Mouse (Mus musculus): Measurements from ENCODE around the gene Casz1. TPM values are rescaled to one million over a fixed set of nuclear protein-coding genes. Genes with fewer than 3 reads are reported as not detected.

The Casz1 gene
- total RNA-seq, 2 experiments from 2014 or later, result 0.88 to 1.1 TPM

- no peak for DNase-seq (ENCODE audit: low spot score in 2 of 2)
Measured at GRCm38 (mm10) chr4:148872783-148873182, 68.6 kb downstream of the Casz1 start.

DNA sequence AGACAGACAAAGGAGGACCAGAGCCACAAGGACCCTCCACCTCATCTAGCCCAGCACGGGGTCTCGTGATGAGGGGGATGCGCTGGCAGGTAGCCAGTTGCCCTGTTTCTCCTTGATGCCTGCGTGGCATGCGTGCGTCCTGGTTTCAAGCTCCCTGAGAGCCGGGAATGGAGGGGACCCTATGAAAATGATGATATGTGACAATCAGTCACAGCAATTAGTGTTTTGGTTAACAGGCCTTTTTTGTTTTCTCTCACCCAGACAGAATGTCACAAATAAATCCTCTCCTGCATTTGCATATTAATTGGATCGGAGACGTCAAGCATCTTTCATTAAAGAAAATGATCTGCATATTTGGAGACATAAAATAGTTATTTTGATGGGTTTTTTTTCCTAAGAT lies 71.9 kb downstream of the Casz1 start:
- no peak for DNase-seq (ENCODE audit: low spot score in 2 of 2)

GRCm38 (mm10) chr4:148876867-148877266 lies 72.6 kb downstream of the Casz1 start:
- DNase-seq (ENCODE audit: low spot score in 2 of 2), result no peak

DNA sequence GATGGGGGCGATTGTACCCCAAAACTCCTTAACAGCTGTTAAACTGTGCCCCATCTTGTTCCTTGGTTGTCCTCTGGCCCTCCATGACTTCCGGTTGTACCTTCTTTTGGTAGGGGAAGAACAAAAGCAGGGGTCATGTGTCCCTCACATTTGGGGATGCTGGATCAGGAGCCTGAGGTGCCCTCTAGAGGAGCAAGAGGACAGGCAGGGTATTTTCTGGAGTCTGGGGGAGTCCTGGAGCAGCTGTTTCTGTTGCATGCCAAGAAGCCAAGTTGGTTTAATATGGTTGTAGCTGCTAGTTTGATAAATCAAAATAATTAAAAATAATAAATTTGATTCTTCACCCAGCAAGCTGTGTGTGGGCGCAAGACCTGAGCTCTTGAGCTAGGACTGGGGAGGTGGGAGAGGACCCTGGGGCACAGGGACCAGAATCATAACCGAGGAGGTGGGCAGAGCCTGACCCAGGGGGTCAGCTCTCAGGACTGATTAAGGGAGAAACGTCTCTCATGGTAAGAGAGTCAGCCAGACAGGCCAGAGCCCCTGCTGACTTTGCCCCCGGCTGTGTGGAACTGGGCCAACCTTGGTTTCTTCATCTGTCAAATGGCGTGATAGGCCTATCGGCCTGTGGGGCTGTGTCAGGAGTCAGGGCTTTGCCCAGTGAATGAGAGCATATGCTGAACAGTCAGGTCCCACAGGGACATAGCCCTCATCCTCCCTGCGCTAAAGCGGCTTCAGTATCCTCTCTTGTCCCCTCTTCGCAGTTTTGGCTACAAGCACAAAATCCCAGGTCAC lies 74.2 kb downstream of the Casz1 start:
- DNase-seq (ENCODE audit: low spot score in 2 of 2), result no peak

GRCm38 (mm10) chr4:148878984-148879610 lies 74.9 kb downstream of the Casz1 start:
- DNase-seq (ENCODE audit: low spot score in 2 of 2), result no peak

DNA sequence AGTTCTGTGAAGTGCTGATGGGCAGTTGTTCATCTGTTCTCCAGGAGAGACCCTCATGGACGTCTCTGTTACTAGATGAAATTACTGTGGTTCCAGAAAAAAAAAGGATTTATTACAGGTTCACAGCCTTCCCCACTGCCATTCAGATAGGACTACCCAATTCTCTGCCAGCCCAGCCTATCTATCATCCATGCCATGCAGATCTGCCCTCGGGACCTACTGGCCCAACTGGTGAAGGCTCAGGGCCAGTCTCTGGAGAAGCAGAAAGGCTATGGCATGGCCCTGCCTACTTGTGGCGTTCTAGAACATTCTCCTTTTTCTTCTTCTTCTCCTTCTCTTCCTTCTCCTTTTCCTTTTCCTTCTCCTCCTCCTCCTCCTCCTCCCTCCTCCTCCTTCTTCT lies 75.4 kb downstream of the Casz1 start:
- DNase-seq (ENCODE audit: low spot score in 2 of 2), result no peak

DNA sequence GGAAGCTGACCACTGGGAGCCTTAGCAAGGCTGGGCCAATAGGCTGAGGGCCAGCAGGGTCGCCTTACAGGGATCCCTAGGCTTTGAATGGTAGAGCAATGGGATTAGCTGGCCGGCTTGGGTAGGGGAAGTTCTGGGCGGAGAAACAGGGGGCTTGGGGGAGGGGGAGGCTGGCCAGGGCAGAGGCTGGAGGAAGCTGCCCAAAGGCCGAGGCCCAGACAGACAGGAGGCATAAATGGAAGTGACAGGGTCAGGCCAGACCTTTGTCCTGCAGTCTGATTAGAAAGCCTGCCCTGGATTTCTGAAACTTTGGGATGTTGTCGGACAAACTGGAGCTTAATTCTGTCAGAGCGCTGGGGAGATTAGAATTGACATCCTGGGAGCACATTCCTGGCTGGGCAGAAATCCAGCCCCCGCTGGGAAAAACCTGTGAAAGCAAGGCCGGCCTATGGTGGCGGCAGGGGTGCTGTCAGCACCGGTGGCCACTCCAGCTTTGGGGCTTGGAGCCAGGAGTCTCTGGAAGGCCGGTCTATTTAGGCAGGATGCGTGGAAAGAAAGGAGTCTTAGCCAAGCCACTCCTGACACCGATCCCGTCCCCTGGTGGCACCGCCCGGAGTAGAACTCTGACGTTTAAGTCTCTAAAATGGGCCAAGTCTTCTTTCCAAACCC lies 76.9 kb downstream of the Casz1 start:
- no peak for DNase-seq (ENCODE audit: low spot score in 2 of 2)

GRCm38 (mm10) chr4:148881838-148882237 lies 77.6 kb downstream of the Casz1 start:
- DNase-seq (ENCODE audit: low spot score in 2 of 2), result no peak

DNA sequence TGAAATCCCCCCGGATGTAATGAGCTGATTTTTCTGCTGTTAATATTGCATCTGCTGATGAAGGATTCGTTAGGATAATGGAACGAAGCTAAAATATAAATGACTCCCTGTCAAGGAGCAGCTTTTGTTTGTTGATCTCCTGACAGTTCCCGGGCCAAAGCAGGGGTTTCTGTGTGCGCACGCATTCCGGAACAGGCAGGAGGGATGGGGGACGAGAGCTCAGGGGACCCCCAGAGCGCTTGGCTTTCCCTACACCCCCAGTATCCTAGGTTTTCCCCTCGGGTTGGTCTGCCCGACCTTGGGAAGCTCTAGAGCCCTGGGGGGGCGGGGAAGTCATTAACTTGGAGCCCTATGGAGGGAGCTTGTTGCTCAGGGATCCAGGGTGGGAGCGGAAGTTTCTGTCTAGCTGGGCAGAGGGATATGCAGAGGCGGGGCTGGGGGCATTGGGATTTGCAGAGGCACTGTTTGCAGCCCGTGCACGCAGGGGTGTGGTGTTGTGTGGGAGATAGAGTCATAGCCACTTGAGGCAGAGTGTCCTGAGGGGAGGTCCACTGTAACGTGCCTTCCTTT lies 78.2 kb downstream of the Casz1 start:
- no peak for DNase-seq (ENCODE audit: low spot score in 2 of 2)

DNA sequence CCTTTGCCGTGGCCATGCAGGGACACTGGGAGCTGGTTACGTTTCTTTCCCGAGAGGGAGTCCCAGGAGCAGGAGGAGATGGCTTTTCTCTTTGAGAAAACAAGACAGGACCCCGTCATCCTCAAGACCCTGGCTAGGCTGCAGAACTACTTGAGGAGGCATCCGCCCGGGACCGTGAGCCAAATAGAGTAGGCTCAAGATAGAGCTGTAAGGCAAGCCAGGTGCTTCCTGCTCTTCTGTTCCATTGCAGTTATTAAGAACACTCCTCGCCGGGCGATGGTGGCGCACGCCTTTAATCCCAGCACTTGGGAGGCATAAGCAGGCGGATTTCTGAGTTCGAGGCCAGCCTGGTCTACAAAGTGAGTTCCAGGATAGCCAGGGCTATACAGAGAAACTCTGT lies 80.4 kb downstream of the Casz1 start:
- no peak for DNase-seq (ENCODE audit: low spot score in 2 of 2)

- DNase-seq (ENCODE audit: low spot score in 2 of 2), result no peak
Measured at GRCm38 (mm10) chr4:148885401-148885800, 81.2 kb downstream of the Casz1 start.

GRCm38 (mm10) chr4:148885921-148886540 lies 81.8 kb downstream of the Casz1 start:
- DNase-seq (ENCODE audit: low spot score in 2 of 2), result no peak

- no peak for DNase-seq (ENCODE audit: low spot score in 2 of 2)
Measured at GRCm38 (mm10) chr4:148888229-148888628, 84.0 kb downstream of the Casz1 start.

DNA sequence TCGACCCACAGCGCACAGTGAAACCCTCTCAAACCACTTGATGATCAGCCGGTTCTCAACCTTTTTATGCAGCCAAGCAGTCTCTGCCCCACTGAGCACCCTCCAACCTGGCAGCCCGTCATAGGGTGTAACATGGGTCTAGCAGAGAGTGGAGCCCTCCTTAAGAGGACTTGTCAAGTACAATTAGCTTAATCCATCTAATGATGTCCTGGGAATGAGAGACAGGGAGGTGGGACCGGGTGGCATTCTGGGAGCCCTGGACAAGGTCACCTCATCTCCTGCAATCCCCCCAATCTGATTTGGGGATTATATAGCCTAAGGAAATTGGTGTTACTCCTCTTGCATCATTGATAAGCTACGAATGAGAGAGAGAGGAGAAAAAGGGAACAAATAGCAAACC lies 84.8 kb downstream of the Casz1 start:
- DNase-seq (ENCODE audit: low spot score in 2 of 2), result no peak

DNA sequence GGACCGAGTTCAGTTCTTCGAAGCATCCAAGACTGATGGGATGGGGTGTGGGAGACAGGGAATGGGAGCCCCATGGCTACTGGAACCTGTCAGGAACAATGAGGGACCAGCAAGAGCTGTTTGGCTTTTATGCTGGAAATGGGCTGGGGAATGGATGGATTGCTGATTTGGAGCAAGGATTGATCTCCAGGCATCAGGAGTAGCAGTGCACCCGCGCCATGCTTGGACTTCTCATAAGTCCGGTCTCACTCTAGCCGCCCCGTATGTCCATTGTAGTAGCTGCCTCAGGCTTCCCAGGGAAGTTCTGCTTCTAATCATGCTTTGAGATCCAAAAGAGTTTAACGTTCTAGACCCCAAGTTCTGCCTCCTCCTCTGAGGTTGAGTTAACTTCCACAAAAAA lies 86.2 kb downstream of the Casz1 start:
- DNase-seq (ENCODE audit: low spot score in 2 of 2), result no peak

GRCm38 (mm10) chr4:148890892-148891838 lies 86.9 kb downstream of the Casz1 start:
- no peak for DNase-seq (ENCODE audit: low spot score in 2 of 2)

GRCm38 (mm10) chr4:148896125-148896524 lies 91.9 kb downstream of the Casz1 start:
- DNase-seq (ENCODE audit: low spot score in 2 of 2), result no peak

- DNase-seq (ENCODE audit: low spot score in 2 of 2), result no peak
Measured at GRCm38 (mm10) chr4:148899927-148900294, 95.7 kb downstream of the Casz1 start.

DNA sequence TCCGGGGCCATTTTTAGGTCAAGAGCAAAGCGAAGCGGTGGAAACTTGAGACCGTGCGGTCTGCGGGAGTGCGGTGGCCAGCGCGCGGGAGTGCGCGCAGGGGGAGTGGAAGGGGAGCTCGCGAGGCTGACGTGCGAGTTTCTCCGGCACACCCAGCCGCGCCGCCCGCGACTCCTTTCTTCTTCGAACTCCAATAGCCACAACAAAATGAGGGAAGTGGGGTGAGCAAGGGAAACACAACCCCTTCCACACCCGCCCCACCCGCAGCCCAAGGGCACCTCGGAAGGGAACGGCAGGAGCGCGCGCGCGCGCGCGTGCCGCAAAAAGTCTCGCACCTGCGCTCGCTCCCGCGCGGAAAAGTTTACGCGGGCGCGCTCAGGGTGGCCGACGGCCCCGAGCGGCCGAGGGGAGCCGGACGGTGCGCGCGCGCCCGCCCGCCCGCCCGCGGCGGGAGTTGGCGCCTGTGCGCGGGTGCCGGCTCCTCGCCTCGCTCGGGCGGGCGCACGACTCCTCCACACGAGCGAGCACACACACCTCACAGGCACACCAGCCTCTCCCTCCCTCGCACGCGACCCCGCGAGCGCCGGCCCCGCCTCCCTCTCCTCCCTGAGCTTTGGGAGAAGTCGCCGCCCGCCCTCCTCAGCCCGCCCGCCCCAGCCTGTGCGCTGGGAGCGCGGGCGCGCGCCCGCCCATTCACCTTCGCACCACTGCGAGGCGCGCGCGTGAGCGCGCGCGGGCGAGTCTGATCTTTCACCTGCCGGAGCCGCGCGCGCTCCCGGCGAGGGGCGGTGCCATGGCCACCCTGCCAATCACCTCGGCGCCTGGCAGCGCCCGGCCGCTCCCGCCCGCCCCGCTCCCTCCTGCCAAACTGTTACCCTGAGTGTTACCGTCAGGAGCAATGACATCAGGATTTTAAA lies 96.3 kb downstream of the Casz1 start:
- DNase-seq (ENCODE audit: low spot score in 2 of 2), result no peak
